Mouse (Mus musculus) neural tube, embryonic 12.5 days (tissue): ENCODE measurements around the gene Csf2. TPM values are rescaled to one million over a fixed set of nuclear protein-coding genes. Genes with fewer than 3 reads are reported as not detected.

Experiments
- ATAC-seq: fragments of 200-750 bp; cut with Nextera tagmentation; 2 replicates; pipeline ENCODE4 v1.8.0; 2017; ENCODE audit warnings: low read depth, mild to moderate bottlenecking, moderate TSS enrichment, moderate library complexity; ENCODE audit not compliant: low FRiP score
- H3K27ac ChIP-seq: fragments of 300-500 bp; sonication (generic); 2 replicates; pipeline ENCODE4 v1.5.1; 2016
- H3K27me3 ChIP-seq: fragments of 300-500 bp; sonication (generic); replicated peaks from 2 replicates; pipeline ENCODE4 v1.6.1; 2016; ENCODE audit warnings: mild to moderate bottlenecking
- H3K36me3 ChIP-seq: fragments of 300-500 bp; sonication (generic); 2 replicates; pipeline ENCODE4 v1.6.1; 2016; ENCODE audit warnings: mild to moderate bottlenecking
- H3K4me1 ChIP-seq: fragments of 300-500 bp; sonication (generic); 2 replicates; pipeline ENCODE4 v1.6.1; 2016
- H3K4me2 ChIP-seq: fragments of 300-500 bp; sonication (generic); replicated peaks from 2 replicates; pipeline ENCODE4 v1.6.1; 2016; ENCODE audit warnings: mild to moderate bottlenecking
- H3K4me3 ChIP-seq: fragments of 300-500 bp; sonication (generic); 2 replicates; pipeline ENCODE4 v1.5.1; 2016
- H3K9ac ChIP-seq: fragments of 300-500 bp; sonication (generic); 2 replicates; pipeline ENCODE4 v1.6.1; 2016; ENCODE audit warnings: mild to moderate bottlenecking
- H3K9me3 ChIP-seq: fragments of 300-500 bp; sonication (generic); 2 replicates; pipeline ENCODE4 v1.6.1; 2016; ENCODE audit warnings: mild to moderate bottlenecking
- WGBS: fragments of 180-500 bp; shearing (Covaris S2); methylation state at CpG from one replicate; pipeline ENCODE4 v1.1.7; 2016; 5-methylcytosine and 5-hydroxymethylcytosine counted together
- polyA plus RNA-seq: library from polyadenylated mRNA; unstranded; fragments of >200 nt; fragmentation: Nextera tagmentation; extraction: Ambion mirVana; gene quantifications from 2 replicates; pipeline ENCODE4 v1.2.1, GENCODE M21; 2016

Csf2 gene
- polyA plus RNA-seq, 1 experiment from 2014 or later, result not detected

- H3K4me2 ChIP-seq, result no peak overlapping the region
- H3K9me3 ChIP-seq, result no peaks in the 10 kb centered on the region
- H3K4me1 ChIP-seq, result no peaks in the 10 kb centered on the region
- H3K9ac ChIP-seq, result no peak overlapping the region
- H3K27ac ChIP-seq, result no peak overlapping the region
- WGBS, result 87% methylated on average over 9 of the region's 9 CpGs
- H3K36me3 ChIP-seq, result no peaks in the 10 kb centered on the region
- H3K4me3 ChIP-seq, result no peak overlapping the region
- H3K27me3 ChIP-seq, result no peaks in the 10 kb centered on the region
- ATAC-seq, result no peak
Measured at GRCm38 (mm10) chr11:54223637-54224474, 25.6 kb downstream of the Csf2 start.

- Histone ChIP-seq H3K9ac (no peak overlapping the region), H3K9me3 (no peaks in the 10 kb centered on the region), H3K4me3 (no peak overlapping the region), H3K4me2 (no peak overlapping the region), H3K4me1 (no peaks in the 10 kb centered on the region), H3K36me3 (no peaks in the 10 kb centered on the region), H3K27ac (no peak overlapping the region), H3K27me3 (no peaks in the 10 kb centered on the region)
- 69% methylated on average over 6 of the region's 6 CpGs for whole genome bisulfite sequencing
- no peak for ATAC-seq
Measured at GRCm38 (mm10) chr11:54219903-54220740, 29.3 kb downstream of the Csf2 start.

GRCm38 (mm10) chr11:54219191-54219590 is 30.3 kb downstream of the Csf2 start:
- Histone ChIP-seq H3K4me2 (no peak overlapping the region), H3K9ac (no peak overlapping the region), H3K27me3 (no peaks in the 10 kb centered on the region), H3K4me3 (no peak overlapping the region), H3K9me3 (no peaks in the 10 kb centered on the region), H3K36me3 (no peaks in the 10 kb centered on the region), H3K4me1 (no peaks in the 10 kb centered on the region), H3K27ac (no peak overlapping the region)
- 100% methylated on average over 1 of the region's 1 CpGs for WGBS
- no peak for ATAC-seq

GRCm38 (mm10) chr11:54217384-54217783 is 32.1 kb downstream of the Csf2 start:
- no peaks in the 10 kb centered on the region for H3K9me3 ChIP-seq
- H3K9ac ChIP-seq, result no peak overlapping the region
- no peak overlapping the region for H3K4me3 ChIP-seq
- no peak for ATAC-seq
- H3K4me1 ChIP-seq, result no peaks in the 10 kb centered on the region
- H3K27me3 ChIP-seq, result no peaks in the 10 kb centered on the region
- no peak overlapping the region for H3K27ac ChIP-seq
- no peak overlapping the region for H3K4me2 ChIP-seq
- 68% methylated on average over 7 of the region's 7 CpGs for WGBS
- H3K36me3 ChIP-seq, result no peaks in the 10 kb centered on the region

GRCm38 (mm10) chr11:54216091-54216490 is 33.4 kb downstream of the Csf2 start:
- no peak overlapping the region for H3K4me3 ChIP-seq
- no peak overlapping the region for H3K9ac ChIP-seq
- H3K9me3 ChIP-seq, result no peaks in the 10 kb centered on the region
- H3K27ac ChIP-seq, result no peak overlapping the region
- H3K36me3 ChIP-seq, result no peaks in the 10 kb centered on the region
- H3K4me1 ChIP-seq, result no peaks in the 10 kb centered on the region
- no peak for ATAC-seq
- H3K4me2 ChIP-seq, result no peak overlapping the region
- H3K27me3 ChIP-seq, result no peaks in the 10 kb centered on the region
- 81% methylated on average over 6 of the region's 6 CpGs for WGBS

GRCm38 (mm10) chr11:54214499-54215443 is 34.7 kb downstream of the Csf2 start:
- 86% methylated on average over 9 of the region's 9 CpGs for WGBS
- Histone ChIP-seq H3K27me3 (no peaks in the 10 kb centered on the region), H3K27ac (no peak overlapping the region), H3K4me1 (no peaks in the 10 kb centered on the region), H3K4me3 (no peak overlapping the region), H3K9ac (no peak overlapping the region), H3K4me2 (no peak overlapping the region), H3K9me3 (no peaks in the 10 kb centered on the region), H3K36me3 (no peaks in the 10 kb centered on the region)
- ATAC-seq, result no peak

- 82% methylated on average over 5 of the region's 5 CpGs for WGBS
- Histone ChIP-seq H3K9ac (no peak overlapping the region), H3K9me3 (no peaks in the 10 kb centered on the region), H3K27ac (no peak overlapping the region), H3K27me3 (no peaks in the 10 kb centered on the region), H3K4me3 (no peak overlapping the region), H3K4me2 (no peak overlapping the region), H3K36me3 (no peaks in the 10 kb centered on the region), H3K4me1 (no peaks in the 10 kb centered on the region)
- no peak for ATAC-seq
Measured at GRCm38 (mm10) chr11:54213631-54214030, 35.8 kb downstream of the Csf2 start.

- H3K4me3 ChIP-seq, result no peak overlapping the region
- H3K27me3 ChIP-seq, result no peaks in the 10 kb centered on the region
- H3K9ac ChIP-seq, result no peak overlapping the region
- H3K4me2 ChIP-seq, result no peak overlapping the region
- no peaks in the 10 kb centered on the region for H3K4me1 ChIP-seq
- no peaks in the 10 kb centered on the region for H3K36me3 ChIP-seq
- ATAC-seq, result no peak
- no peak overlapping the region for H3K27ac ChIP-seq
- H3K9me3 ChIP-seq, result no peaks in the 10 kb centered on the region
- WGBS, result 82% methylated on average over 5 of the region's 5 CpGs
Measured at GRCm38 (mm10) chr11:54206993-54207392, 42.5 kb downstream of the Csf2 start.

- Histone ChIP-seq H3K27me3 (no peaks in the 10 kb centered on the region), H3K4me2 (no peak overlapping the region), H3K4me3 (no peak overlapping the region), H3K36me3 (no peaks in the 10 kb centered on the region), H3K27ac (no peak overlapping the region), H3K9me3 (no peaks in the 10 kb centered on the region), H3K4me1 (no peaks in the 10 kb centered on the region), H3K9ac (no peak overlapping the region)
- no peak for ATAC-seq
- WGBS, result 84% methylated on average over 6 of the region's 6 CpGs
Measured at GRCm38 (mm10) chr11:54205366-54205765, 44.1 kb downstream of the Csf2 start.

- Histone ChIP-seq H3K9me3 (no peaks in the 10 kb centered on the region), H3K4me2 (no peak overlapping the region), H3K36me3 (no peaks in the 10 kb centered on the region), H3K9ac (no peak overlapping the region), H3K27me3 (no peaks in the 10 kb centered on the region), H3K4me3 (no peak overlapping the region), H3K27ac (no peak overlapping the region), H3K4me1 (no peaks in the 10 kb centered on the region)
- WGBS, result 89% methylated on average over 2 of the region's 2 CpGs
- no peak for ATAC-seq
Measured at GRCm38 (mm10) chr11:54204781-54205180, 44.7 kb downstream of the Csf2 start.

- Histone ChIP-seq H3K4me3 (no peak overlapping the region), H3K27me3 (no peaks in the 10 kb centered on the region), H3K36me3 (no peaks in the 10 kb centered on the region), H3K9me3 (no peaks in the 10 kb centered on the region), H3K27ac (no peak overlapping the region), H3K9ac (no peak overlapping the region), H3K4me2 (no peak overlapping the region), H3K4me1 (no peaks in the 10 kb centered on the region)
- 84% methylated on average over 2 of the region's 2 CpGs for WGBS
- ATAC-seq, result no peak
Measured at GRCm38 (mm10) chr11:54203162-54203561, 46.3 kb downstream of the Csf2 start.
